Mouse (Mus musculus): ENCODE results near the gene Ap2s1.
"Not testable (repeated sequence)": the region's sequence is repeated elsewhere in the genome, so short reads cannot be mapped to it uniquely, and the experiment has no call there.

The Ap2s1 gene

DNA sequence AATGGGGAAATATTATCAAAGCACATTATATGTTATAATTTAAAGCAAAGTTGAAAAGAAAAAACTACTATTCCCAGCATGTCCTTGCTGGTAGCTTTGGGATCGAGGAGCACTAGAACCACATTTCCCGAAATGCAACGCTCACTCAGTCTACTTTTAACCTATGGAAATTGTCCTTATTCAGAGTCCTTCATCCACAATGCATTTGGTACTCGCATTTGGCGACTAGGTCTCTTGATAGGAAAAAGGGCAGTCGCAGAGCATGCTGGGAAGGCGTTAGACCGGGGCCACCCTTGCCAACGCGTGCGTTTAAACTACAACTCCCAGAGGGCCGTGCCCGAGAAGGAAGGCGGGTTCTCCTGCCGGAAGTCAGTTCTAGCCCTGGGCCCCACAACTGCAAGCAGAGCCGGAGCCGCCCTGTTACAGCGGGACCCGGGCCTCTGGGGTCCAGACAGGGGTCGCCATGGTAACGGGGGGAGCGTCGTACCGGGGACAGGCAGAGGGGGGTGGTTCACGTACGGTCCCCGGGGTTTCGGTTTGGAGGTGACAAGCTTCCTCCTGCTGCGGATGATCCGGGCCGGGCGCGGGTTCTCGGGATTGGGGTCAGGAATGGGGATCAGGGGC lies at the start of gene Ap2s1:
Gene Ap2s1 (plus strand): TSS at position 338 of the 624 bp plus-strand sequence.
- DNase-seq (ENCODE audit: low spot score): peak; percentile 92

GRCm38 (mm10) chr7:16689196-16689595 lies 49.0 kb upstream of the Ap2s1 start:
- DNase-seq (ENCODE audit: low spot score): no peak

DNA sequence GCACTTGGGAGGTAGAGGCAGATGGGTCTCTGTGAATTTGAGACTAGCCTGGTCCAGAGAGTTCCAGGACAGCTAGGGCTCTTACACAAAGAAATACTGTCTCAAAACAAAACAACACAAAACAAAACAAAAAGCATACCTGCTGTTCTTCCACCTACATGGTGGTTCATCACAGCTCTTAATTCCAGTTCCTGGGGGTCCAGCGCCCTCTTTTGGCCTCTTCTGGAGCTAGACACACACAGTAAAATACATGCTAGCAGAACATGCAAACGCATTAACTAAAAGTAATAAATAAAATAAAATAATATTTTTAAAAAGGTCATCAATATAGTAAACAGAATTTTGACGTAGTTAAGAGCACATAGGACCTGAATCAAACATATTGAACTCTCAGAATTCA lies 43.2 kb upstream of the Ap2s1 start:
- peak; percentile 20 for DNase-seq (ENCODE audit: low spot score)

GRCm38 (mm10) chr7:16699042-16699441 lies 39.2 kb upstream of the Ap2s1 start:
- DNase-seq (ENCODE audit: low spot score): no peak

DNA sequence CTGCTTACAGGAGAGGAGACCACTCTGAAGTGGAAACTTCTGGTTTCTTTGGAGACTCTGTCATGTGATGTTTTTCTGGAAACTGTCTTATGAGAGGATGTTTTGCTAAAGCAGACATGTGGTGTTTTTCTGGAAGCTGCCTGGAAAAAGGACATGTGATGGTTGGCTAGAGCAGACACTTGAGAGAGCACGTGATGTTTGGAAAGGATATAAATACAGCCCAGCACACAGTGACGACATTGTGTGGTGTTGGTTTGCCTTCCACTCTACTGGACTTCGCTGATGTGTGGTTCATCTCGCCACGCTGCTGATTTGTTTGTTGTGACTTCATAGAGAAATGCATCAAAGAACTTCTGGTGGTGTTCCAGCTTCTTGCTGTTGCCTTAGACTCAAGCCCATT lies 37.6 kb upstream of the Ap2s1 start:
- DNase-seq (ENCODE audit: low spot score): no peak

- no peak for DNase-seq (ENCODE audit: low spot score)
These were observed 31.8 kb upstream of the Ap2s1 start for GRCm38 (mm10) chr7:16706385-16706784.

DNA sequence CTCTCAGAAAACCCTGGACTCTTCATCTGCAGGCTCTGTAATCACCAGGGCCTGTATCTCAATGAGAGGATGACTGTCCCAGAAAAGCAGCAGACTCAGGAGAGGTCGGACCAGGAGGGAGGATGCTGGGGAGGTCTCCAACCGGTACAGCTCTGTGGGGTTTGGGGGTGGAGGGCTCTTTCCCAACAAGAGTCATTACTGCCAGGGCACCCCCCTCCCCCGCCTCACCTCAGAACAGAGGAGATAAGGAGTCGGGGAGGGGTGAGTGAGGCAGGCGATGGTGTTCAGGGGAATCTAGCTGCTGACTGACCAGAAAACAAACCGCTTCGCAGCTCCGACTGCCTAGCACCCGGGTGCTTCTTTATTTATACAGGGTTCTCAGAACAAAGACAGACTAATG lies 30.0 kb upstream of the Ap2s1 start:
- DNase-seq (ENCODE audit: low spot score): no peak

GRCm38 (mm10) chr7:16710604-16711003 lies 27.6 kb upstream of the Ap2s1 start:
- DNase-seq (ENCODE audit: low spot score): no peak

DNA sequence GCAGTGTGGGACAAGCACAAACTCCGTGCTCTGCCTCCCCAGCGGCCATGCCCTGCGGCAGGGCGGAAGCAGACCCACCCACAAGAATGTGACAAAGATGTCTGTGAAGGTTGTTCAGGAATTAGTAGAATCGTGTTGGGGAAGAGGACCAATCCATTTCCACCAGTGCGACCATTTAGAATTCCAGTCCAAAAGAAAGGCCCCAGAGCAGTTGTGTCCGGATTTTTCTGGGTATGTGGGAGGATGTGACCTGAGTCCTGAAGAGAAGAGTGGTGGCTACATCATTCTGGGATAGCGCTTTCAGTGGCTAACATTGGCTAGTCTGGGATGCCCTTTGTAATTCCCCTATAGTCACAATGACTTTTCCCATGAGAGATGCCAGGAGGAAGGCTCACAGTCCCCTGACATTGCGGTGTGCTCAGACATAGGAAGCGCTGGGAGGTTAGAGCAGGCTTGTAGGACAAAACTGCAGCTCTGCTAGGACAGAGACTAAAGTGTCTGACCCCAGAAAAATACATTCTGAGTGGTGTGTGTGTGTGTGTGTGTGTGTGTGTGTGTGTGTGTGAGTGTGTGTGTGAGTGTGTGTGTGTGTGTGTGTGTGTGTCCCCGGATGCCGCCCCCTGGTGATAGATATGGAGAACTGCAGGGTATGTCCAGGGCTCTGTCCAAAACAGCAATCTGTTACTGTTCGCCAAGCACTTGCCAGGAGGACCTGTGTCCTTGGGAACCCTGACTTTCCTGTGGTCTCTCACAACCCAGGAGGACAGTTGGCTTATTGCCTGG lies 25.4 kb upstream of the Ap2s1 start:
- DNase-seq (ENCODE audit: low spot score): no peak

DNA sequence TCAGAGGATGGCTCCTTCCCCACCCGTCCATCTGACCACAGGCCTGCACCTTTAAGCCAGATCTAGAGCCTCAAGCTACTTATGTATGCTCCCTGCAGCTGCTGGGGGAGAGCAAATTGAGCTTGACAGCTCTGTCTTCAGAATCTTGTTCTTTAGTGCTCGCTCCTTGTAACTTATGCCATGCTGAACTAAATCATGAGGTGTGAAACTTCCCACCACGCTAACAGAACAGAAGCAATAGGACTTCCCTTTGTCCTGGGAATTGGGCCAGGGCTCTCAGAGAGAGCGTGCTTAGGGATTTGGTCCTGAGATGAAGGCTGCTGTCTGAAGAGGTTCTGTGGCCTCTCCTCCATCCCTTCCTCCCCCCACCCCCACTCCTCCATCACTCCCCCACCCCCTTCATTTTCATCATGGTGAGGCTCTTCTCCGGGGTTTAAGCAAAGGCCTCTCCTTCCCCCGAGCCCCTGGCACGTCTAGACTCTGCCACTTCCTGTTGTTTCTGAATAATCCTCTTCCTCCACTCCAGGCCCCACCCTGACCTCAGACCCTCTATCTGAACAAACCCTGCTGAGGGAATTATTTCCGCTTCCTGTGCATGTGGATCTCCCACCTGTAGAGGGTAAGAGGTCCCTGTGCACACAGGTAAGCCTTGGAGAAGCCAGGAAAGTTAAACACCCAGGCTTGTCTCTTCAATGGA lies 21.6 kb upstream of the Ap2s1 start:
- DNase-seq (ENCODE audit: low spot score): not testable (repeated sequence)

GRCm38 (mm10) chr7:16721629-16722028 lies 16.6 kb upstream of the Ap2s1 start, which contains the start of gene Ceacam9:
Gene Ceacam9, plus strand, starts transcription at chr7:16721929.
- DNase-seq (ENCODE audit: low spot score): no peak

- not testable (repeated sequence) for DNase-seq (ENCODE audit: low spot score)
These were observed 15.7 kb upstream of the Ap2s1 start for GRCm38 (mm10) chr7:16722490-16722889.

- peak; percentile 61 for DNase-seq (ENCODE audit: low spot score)
These were observed 9.4 kb upstream of the Ap2s1 start for GRCm38 (mm10) chr7:16728596-16729348.

DNA sequence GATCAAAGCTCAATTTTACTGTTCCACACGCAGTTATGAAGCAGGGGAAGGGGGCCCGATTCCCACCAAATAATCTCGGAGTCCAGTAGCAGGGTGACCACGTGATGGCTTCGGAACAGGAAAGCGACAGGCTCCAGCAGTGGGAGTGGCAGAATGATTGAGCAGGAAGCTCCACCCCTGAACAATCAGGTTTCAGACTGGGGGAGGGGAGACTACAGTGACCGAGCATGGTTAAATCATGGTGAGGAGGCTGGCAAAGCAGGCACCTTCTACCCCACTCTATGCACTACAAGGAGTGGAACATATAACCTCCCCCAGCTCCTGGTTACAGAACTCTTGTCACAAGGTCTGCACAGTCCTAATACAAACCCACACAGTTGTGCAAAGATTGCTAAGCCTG lies 8.6 kb upstream of the Ap2s1 start:
- DNase-seq (ENCODE audit: low spot score): not testable (repeated sequence)

GRCm38 (mm10) chr7:16730791-16731190 lies 7.4 kb upstream of the Ap2s1 start:
- no peak for DNase-seq (ENCODE audit: low spot score)

DNA sequence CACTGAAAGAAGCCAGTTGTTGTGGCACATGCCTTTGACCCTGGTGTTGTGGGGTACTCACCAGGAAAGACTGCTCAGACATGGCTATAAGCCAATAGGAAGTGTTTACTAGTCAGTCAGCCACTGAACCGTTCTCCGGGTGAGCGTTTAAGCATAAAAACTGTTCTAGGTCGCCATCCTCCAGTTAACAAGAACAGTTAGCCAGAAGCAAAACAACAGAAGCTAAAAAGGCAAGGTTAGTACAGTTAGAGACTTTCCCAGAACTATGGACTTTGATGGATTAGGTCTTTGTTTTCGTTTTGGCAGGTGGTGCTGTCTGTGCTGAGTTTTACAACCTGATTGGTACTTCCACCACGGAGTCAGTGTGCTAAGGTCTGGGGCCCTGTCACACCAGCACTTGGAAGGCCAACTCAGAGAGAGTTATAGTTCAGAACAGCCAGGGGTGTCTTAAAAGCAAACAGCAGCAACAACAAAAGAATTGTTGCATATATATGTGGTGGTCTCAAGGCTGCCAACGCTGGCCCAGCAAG lies 6.3 kb upstream of the Ap2s1 start:
- no peak for DNase-seq (ENCODE audit: low spot score)

DNA sequence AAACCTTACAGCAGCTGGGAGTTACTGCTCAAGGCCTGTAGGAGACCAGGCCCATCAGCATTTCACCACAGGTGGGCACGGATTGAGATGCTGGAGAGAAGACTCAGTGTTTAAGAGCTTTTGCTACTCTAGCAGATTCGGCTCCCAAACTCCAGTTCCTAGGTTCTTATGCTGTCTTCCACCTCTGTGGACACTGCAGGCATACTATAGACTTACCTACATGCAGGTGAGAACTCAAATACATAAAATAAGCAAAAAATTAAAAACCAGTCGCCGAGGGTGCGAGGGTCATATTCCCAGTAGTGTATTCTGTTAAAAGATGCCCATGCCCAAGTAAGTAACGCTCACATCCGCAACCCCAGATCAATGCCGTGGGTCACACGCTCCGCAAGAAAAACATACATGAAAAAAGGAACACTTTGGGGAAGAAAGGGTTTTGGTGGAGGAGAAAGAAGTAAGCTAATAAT lies 571 bp upstream of the Ap2s1 start:
- DNase-seq (ENCODE audit: low spot score): no peak

- no peak for DNase-seq (ENCODE audit: low spot score)
These were observed 920 bp downstream of the Ap2s1 start for GRCm38 (mm10) chr7:16739056-16739604.

GRCm38 (mm10) chr7:16745373-16745772 lies 7.2 kb downstream of the Ap2s1 start:
- DNase-seq (ENCODE audit: low spot score): no peak

- DNase-seq (ENCODE audit: low spot score): no peak
These were observed 7.9 kb downstream of the Ap2s1 start for GRCm38 (mm10) chr7:16746093-16746492.

DNA sequence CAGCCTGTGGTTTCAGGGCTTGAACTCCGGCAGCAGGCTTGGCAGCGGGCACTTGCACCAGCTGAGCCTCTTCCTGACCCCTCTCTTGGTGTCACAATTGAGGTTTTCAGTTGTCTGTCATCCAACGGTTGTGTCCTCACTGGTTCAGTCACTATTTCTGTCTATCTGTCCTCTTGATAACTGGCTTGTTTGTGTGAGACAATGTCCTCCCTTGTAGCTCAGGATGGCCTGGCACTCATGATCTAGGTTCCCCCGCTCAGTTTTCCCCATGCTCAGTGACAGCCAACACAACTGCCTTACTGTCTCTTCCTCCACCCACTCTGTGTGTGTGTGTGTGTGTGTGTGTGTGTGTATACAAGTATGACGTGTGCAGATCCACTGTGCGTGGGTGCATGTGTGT lies 9.4 kb downstream of the Ap2s1 start:
- no peak for DNase-seq (ENCODE audit: low spot score)

- no peak for DNase-seq (ENCODE audit: low spot score)
These were observed 13.8 kb downstream of the Ap2s1 start for GRCm38 (mm10) chr7:16752016-16752415.

All from ovary, postnatal 36 days (tissue).